Mouse (Mus musculus) heart, embryonic 12.5 days (tissue): ENCODE results near the gene Gm10320. TPM values are rescaled to one million over a fixed set of nuclear protein-coding genes. Genes with fewer than 3 reads are reported as not detected.

Experiments
- ATAC-seq: fragments of 200-750 bp; cut with Nextera tagmentation; 2 replicates; pipeline ENCODE4 v1.8.0; 2017; ENCODE audit warnings: moderate TSS enrichment, moderate library complexity; ENCODE audit not compliant: insufficient number of reproducible peaks, low FRiP score
- H3K27ac ChIP-seq: fragments of 300-500 bp; sonication (generic); 2 replicates; pipeline ENCODE4 v1.5.1; 2016; ENCODE audit warnings: mild to moderate bottlenecking, moderate library complexity; ENCODE audit not compliant: poor library complexity, severe bottlenecking
- H3K27me3 ChIP-seq: fragments of 300-500 bp; sonication (generic); replicated peaks from 2 replicates; pipeline ENCODE4 v1.6.1; 2016; ENCODE audit warnings: mild to moderate bottlenecking, moderate library complexity
- H3K36me3 ChIP-seq: fragments of 300-500 bp; sonication (generic); 2 replicates; pipeline ENCODE4 v1.6.1; 2016; ENCODE audit warnings: mild to moderate bottlenecking, moderate library complexity
- H3K4me1 ChIP-seq: fragments of 300-500 bp; sonication (generic); replicated peaks from 2 replicates; pipeline ENCODE4 v1.6.1; 2016; ENCODE audit warnings: mild to moderate bottlenecking
- H3K4me2 ChIP-seq: fragments of 300-500 bp; sonication (generic); 2 replicates; pipeline ENCODE4 v1.6.1; 2016; ENCODE audit warnings: mild to moderate bottlenecking, moderate library complexity
- H3K4me3 ChIP-seq: fragments of 300-500 bp; sonication (generic); 2 replicates; pipeline ENCODE4 v1.5.1; 2016; ENCODE audit warnings: mild to moderate bottlenecking
- H3K9ac ChIP-seq: fragments of 300-500 bp; sonication (generic); 2 replicates; pipeline ENCODE4 v1.6.1; 2016; ENCODE audit warnings: mild to moderate bottlenecking, moderate library complexity
- H3K9me3 ChIP-seq: fragments of 300-500 bp; sonication (generic); replicated peaks from 2 replicates; pipeline ENCODE4 v1.6.1; 2016; ENCODE audit warnings: mild to moderate bottlenecking, moderate library complexity
- WGBS: fragments of 180-500 bp; shearing (Covaris S2); methylation state at CpG from one replicate; pipeline ENCODE4 v1.1.7; 2016; 5-methylcytosine and 5-hydroxymethylcytosine counted together
- polyA plus RNA-seq: library from polyadenylated mRNA; unstranded; fragments of >200 nt; fragmentation: Nextera tagmentation; extraction: Ambion mirVana; gene quantifications from 2 replicates; pipeline ENCODE4 v1.2.1, GENCODE M21; 2016

Gene Gm10320
- polyA plus RNA-seq, 1 experiment from 2014 or later = 0.82 TPM

DNA sequence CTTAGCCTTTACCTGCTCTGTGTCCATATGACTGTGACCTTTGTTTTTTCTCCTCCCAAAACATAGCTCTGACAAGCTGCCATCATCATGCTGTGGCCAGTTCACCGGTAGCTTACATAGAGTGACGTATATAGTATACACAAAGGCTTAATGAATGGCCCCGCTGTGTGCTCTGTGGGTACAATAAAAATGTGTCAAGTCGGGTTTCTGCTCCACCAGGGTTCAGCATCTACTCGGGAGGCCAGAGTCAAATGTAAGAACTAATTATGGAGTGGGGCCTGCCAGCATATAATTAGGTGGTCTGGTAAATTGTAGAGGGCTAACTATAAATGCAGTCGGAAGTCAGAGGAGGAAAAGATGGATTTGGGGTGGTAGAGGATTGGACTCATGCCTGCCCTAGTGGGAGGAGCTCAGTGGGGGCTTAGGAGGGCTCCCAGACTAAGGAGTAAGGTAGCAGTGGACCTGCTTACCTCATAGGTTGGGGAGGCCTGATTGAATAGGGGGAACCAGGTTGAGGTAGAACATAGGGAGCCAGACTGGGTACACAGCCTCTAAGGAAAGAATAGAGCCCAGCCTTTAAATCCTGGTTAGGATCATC is 32.0 kb upstream of the Gm10320 start:
- ATAC-seq = no peak
- Histone ChIP-seq H3K4me1 (no peaks in the 10 kb centered on the region), H3K4me3 (no peak overlapping the region), H3K27ac (no peak overlapping the region), H3K9ac (no peak overlapping the region), H3K4me2 (no peak overlapping the region), H3K9me3 (peaks cover 10% of the 10 kb centered on the region; the same call in 1 of the 2 replicates), H3K36me3 (no peaks in the 10 kb centered on the region), H3K27me3 (no peaks in the 10 kb centered on the region)
- 75% methylated on average over 6 of the region's 6 CpGs for WGBS

DNA sequence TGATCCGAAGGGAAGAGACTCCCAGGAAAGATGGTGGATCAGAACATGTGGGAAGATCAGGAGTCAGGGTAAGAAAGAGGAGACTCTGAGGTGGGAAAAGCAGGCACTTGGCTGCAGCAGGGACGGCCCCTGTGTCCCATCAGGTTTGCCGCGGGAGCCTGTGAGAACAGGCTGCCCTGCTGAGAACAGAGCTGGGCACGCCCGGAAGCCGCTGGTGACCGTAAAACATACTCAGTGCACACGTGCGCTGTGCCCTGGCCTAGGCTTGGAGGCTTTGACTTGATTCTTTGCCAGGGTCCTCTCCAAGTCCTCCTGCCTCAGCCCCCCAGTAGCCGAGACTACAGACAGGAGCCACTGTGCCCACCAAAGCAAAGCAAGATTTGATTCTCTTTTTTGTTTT is 26.5 kb upstream of the Gm10320 start:
- Histone ChIP-seq H3K27me3 (0 out of 2 replicates have a peak, but pooled peaks cover 3% of the 10 kb centered on the region), H3K9me3 (peaks cover 10% of the 10 kb centered on the region; the same call in 1 of the 2 replicates), H3K4me2 (peak overlapping the region; percentile 48), H3K9ac (no peak overlapping the region), H3K4me1 (peaks cover 6% of the 10 kb centered on the region), H3K4me3 (peak overlapping the region; percentile 22; the same call in 1 of the 2 replicates), H3K36me3 (no peaks in the 10 kb centered on the region), H3K27ac (no peak overlapping the region)
- ATAC-seq = no peak
- 32% methylated on average over 11 of the region's 11 CpGs for WGBS

DNA sequence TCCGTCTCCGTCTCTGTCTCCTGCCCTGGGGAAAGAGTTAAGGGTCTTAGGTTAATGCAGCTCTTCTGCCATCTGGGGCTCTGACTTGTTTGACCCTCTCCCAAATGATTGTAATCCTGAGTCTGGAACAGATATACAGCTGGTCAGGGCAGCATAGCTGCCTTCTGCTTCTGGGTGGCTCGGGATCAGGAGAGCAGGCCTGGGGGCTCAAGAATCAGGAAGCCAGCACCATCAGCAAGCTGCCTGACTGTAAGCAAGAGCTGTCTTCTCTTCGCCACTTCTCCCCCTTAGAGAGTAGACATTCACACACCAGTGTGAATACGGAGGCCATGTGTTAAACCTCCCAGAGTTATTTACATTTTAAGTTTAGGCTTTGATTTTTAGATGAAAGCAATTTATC is 25.9 kb upstream of the Gm10320 start:
- Histone ChIP-seq H3K4me1 (peaks cover 6% of the 10 kb centered on the region), H3K9ac (no peak overlapping the region), H3K27me3 (0 out of 2 replicates have a peak, but pooled peaks cover 3% of the 10 kb centered on the region), H3K4me2 (no peak overlapping the region), H3K36me3 (no peaks in the 10 kb centered on the region), H3K27ac (no peak overlapping the region), H3K9me3 (peaks cover 5% of the 10 kb centered on the region; the same call in 1 of the 2 replicates), H3K4me3 (no peak overlapping the region)
- WGBS = 52% methylated on average over 5 of the region's 5 CpGs
- no peak for ATAC-seq

DNA sequence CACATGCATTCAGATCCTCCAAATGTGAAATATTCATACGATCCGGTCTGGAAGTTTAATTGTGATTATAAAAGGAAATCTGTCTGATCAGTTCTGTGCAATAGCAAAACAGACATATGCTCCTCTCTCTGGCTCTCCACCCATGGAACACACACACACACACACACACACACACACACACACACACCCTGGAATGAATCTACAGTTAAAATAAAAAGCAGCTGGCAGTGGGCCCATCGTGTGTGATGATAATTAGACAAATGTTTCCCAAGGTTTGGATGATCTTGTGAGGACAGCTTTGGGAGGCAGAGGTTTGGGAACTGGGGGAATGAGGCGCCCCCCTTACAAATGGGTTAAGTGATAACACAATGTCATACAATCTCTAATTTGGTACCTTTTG is 25.2 kb upstream of the Gm10320 start:
- Histone ChIP-seq H3K9ac (no peak overlapping the region), H3K4me2 (no peak overlapping the region), H3K9me3 (no peaks in the 10 kb centered on the region), H3K4me1 (peaks cover 6% of the 10 kb centered on the region), H3K36me3 (no peaks in the 10 kb centered on the region), H3K4me3 (no peak overlapping the region), H3K27me3 (0 out of 2 replicates have a peak, but pooled peaks cover 6% of the 10 kb centered on the region), H3K27ac (no peak overlapping the region)
- 75% methylated on average over 4 of the region's 4 CpGs for WGBS
- no peak for ATAC-seq

DNA sequence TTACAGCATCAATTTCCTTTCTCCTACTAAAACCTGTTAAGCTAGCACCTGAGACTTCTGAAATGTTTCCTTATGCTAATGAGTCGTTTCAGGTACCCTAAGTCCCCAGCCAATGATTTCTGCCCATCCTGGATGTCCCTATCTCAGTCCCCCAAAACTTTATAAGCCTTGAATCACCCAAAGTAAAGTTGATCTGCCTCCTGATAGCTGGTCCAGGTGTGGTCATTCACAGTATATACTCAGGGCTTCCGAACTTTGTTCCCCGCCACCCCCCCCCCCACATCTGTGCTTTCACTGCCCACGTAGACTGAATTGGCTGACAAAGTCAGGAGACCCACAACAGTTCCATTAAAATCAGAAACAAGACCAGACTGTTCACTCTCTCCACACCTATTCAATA is 20.3 kb upstream of the Gm10320 start:
- ATAC-seq = no peak
- WGBS = 65% methylated on average over 4 of the region's 4 CpGs

DNA sequence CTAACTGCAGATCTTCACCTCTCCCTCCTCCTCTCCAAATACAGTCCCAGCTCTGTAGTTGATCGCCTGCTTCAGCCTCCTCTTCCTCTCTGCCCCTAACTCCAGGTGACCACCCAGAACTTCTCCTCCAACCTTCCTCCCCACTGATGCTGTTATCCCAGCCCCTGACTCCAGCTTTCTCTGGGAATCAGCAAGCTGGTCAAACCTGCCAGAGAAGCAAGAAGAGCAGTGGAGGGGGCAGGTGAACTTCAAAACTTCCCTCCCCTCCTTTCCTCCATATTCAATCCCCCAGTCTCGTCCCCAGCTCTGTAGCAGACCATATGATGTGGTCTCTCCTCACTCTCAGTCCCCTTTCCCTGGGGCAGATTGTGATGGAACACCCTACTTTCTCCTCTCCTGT is 15.9 kb upstream of the Gm10320 start:
- ATAC-seq = no peak
- Histone ChIP-seq H3K36me3 (no peaks in the 10 kb centered on the region), H3K9ac (no peak overlapping the region), H3K4me1 (peaks cover 23% of the 10 kb centered on the region), H3K27ac (no peak overlapping the region), H3K27me3 (peaks cover 59% of the 10 kb centered on the region), H3K4me3 (no peak overlapping the region), H3K4me2 (no peak overlapping the region), H3K9me3 (no peaks in the 10 kb centered on the region)
- 45% methylated on average over 2 of the region's 2 CpGs for WGBS

More for the DNA sequence above, 20.3 kb upstream of the Gm10320 start:
- H3K4me3 ChIP-seq = no peak overlapping the region
- H3K27me3 ChIP-seq = peaks cover 28% of the 10 kb centered on the region
- H3K36me3 ChIP-seq = no peaks in the 10 kb centered on the region
- H3K4me1 ChIP-seq = no peaks in the 10 kb centered on the region
- H3K27ac ChIP-seq = no peak overlapping the region
- no peak overlapping the region for H3K4me2 ChIP-seq
- H3K9ac ChIP-seq = no peak overlapping the region
- H3K9me3 ChIP-seq = no peaks in the 10 kb centered on the region

DNA sequence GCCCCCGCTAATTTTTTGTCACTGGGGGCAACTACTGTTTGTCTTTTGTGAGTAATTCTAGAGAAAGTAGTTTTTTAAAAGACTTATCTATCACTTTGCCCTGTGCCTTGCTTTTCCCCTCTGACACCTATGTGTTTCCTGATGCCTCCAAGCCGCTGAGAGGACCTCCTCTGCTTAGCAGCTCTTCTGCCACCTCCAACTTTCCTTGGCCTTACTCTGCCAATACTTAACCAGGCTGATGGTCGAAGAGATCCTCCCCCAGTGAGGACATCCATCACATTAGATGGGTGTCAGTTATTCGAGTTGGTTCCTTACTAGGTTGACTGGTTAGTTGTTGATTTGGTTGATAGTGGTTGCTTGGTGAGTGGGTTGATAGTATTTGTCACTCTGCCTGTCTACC is 14.7 kb upstream of the Gm10320 start:
- no peak for ATAC-seq
- Histone ChIP-seq H3K9me3 (no peaks in the 10 kb centered on the region), H3K4me1 (peaks cover 29% of the 10 kb centered on the region), H3K4me2 (no peak overlapping the region), H3K27ac (no peak overlapping the region), H3K4me3 (no peak overlapping the region), H3K27me3 (peaks cover 67% of the 10 kb centered on the region), H3K36me3 (no peaks in the 10 kb centered on the region), H3K9ac (no peak overlapping the region)
- 9% methylated on average over 4 of the region's 4 CpGs for WGBS

DNA sequence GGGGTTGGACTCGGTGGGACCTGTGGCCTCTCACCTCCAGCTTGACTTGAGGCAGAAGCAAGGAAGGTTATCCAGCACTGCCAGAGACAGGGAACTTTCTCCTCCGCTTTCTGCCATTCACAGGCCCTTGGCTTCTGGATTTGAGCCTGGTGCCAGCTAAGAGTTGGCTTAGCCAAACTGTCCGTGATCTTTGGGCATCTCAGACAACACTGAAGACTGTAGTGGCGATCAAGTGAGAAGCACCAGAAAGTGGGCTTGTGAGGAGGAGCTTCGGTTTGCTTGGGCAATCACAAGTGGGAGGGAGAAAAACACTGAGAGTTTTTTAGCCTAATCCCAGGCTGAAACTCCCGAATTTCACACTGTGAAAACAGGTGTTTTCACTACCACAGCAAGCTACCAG is 14.2 kb upstream of the Gm10320 start:
- no peaks in the 10 kb centered on the region for H3K36me3 ChIP-seq
- no peak overlapping the region for H3K4me2 ChIP-seq
- peaks cover 73% of the 10 kb centered on the region for H3K27me3 ChIP-seq
- 15% methylated on average over 6 of the region's 6 CpGs for WGBS
- H3K9me3 ChIP-seq = no peaks in the 10 kb centered on the region
- H3K4me1 ChIP-seq = peaks cover 29% of the 10 kb centered on the region
- no peak overlapping the region for H3K4me3 ChIP-seq
- no peak overlapping the region for H3K27ac ChIP-seq
- no peak overlapping the region for H3K9ac ChIP-seq
- ATAC-seq = no peak

DNA sequence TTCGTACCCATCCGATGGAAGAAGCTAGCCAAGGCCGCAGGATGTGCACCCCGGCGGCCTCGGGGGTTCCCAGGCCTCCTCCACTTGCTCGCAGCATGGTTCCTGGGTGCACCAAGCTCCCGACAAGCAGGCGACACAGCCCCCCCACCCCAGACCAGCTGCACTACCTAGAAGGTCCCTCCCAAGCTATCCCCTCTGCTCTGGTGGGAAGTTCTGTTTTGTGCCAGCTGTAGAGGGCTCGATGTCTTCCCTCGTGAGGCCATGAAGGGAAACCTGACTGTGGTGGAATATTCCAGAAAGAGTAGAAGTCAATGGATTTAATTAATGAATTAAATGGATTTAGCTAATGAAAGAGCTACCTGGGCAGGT is 13.7 kb upstream of the Gm10320 start:
- no peak overlapping the region for H3K9ac ChIP-seq
- H3K36me3 ChIP-seq = no peaks in the 10 kb centered on the region
- peaks cover 75% of the 10 kb centered on the region for H3K27me3 ChIP-seq
- no peak overlapping the region for H3K4me3 ChIP-seq
- no peak overlapping the region for H3K27ac ChIP-seq
- H3K9me3 ChIP-seq = no peaks in the 10 kb centered on the region
- ATAC-seq = no peak
- no peak overlapping the region for H3K4me2 ChIP-seq
- H3K4me1 ChIP-seq = peaks cover 29% of the 10 kb centered on the region
- 4% methylated on average over 11 of the region's 11 CpGs for WGBS

DNA sequence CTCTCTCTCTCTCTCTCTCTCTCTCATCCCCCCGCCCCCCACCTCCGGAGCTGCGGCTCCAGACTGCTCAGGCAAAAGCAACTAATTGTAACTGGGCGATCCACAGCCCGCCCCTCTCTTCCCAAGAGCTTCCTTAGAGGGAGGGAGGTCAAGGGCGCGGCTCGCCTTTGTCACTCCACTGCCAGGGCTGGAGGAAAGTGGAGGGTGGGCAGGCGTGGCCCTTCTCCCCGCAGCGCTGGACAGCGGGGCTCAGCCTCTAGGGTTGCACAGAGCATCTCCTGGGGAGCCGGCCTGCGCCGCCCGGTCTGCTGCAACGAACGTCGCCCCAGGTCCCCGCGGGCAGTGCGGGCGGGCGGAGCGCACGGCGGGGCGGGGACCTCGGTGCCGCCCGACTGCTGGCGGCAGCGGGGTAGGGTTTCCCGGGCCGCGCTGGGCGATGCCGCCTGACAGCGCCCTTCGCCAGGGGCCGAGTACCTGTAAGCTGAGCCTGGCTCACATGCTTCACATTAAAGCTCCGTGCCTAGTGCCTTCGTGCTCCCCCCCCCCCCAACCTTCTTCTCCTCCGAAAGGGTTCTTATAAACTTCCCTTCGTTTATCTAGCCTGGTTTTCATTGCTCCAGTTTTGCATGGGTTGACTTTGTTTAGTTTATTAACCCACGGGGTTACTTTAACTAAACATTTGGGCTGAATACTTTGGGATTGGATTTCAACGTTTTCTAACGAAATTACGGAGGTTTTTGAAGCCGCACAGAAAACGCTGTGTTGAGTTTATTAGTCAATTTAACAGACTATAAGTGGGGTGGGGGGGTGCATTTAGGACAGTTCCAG is 13.1 kb upstream of the Gm10320 start:
- H3K9ac ChIP-seq = 0 out of 2 replicates have a peak overlapping the region, but pooled peaks have one; percentile 9
- under 1% methylated on average over 50 of the region's 51 CpGs for WGBS
- peaks cover 29% of the 10 kb centered on the region for H3K4me1 ChIP-seq
- H3K36me3 ChIP-seq = no peaks in the 10 kb centered on the region
- no peak overlapping the region for H3K27ac ChIP-seq
- ATAC-seq = peak; percentile 25; the same call in 1 of the 2 replicates
- peaks cover 79% of the 10 kb centered on the region for H3K27me3 ChIP-seq
- H3K4me3 ChIP-seq = peak overlapping the region; percentile 50
- H3K9me3 ChIP-seq = no peaks in the 10 kb centered on the region
- peak overlapping the region; percentile 80 for H3K4me2 ChIP-seq

DNA sequence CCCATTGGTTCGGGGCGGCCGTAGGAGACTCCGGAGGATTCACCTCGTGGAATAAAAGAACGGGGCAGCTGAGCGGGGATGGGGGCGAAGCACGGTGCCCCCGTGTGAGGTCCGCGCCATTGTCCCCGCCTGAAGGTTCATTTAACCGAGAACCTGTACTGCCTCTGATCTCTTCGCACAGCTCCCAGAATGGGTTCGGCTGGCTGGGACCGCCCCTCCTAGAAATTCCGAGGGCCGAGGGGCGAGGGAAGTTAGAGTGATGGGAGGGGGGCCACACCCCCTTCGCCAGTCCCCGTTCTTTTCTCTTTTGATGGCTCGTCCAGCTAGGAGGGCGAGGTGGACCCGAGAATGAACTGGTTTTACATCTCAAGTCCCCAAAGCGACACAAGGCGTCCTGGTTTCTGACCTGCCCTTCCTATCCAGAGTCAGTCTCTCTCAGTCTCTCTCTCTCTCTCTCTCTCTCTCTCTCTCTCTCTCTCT is 12.4 kb upstream of the Gm10320 start:
- H3K9me3 ChIP-seq = no peaks in the 10 kb centered on the region
- H3K27me3 ChIP-seq = peaks cover 83% of the 10 kb centered on the region
- H3K4me3 ChIP-seq = peak overlapping the region; percentile 50
- no peaks in the 10 kb centered on the region for H3K36me3 ChIP-seq
- peaks cover 29% of the 10 kb centered on the region for H3K4me1 ChIP-seq
- WGBS = 1% methylated on average over 27 of the region's 27 CpGs
- H3K4me2 ChIP-seq = peak overlapping the region; percentile 80
- ATAC-seq = no peak; the same call in 1 of the 2 replicates
- H3K9ac ChIP-seq = no peak overlapping the region; the same call in 1 of the 2 replicates
- H3K27ac ChIP-seq = no peak overlapping the region
